Mouse (Mus musculus) kidney, adult 2 months (tissue): ENCODE measurements around the gene Thpo.

Experiments used
- CTCF ChIP-seq: fragments of 200-500 bp; conservative IDR thresholded peaks from 2 replicates; pipeline ENCODE4 v1.5.1; 2011; ENCODE audit warnings: low read depth, mild to moderate bottlenecking, control low read depth, low read length, moderate library complexity, mixed read lengths; ENCODE audit not compliant: insufficient read depth, insufficient read length
- POLR2A ChIP-seq: fragments of 200-500 bp; IDR thresholded peaks from one replicate; pipeline ENCODE4 v1.6.1; 2011; ENCODE audit warnings: low read depth, low read length, control low read depth

- TF ChIP-seq CTCF (no peak), POLR2A (no peak)
Measured at GRCm38 (mm10) chr16:20677380-20677779, 56.9 kb downstream of the Thpo start.
